Mouse (Mus musculus): ENCODE measurements around the gene Plxna4. TPM values are rescaled to one million over a fixed set of nuclear protein-coding genes. Genes with fewer than 3 reads are reported as not detected.

The Plxna4 gene
- total and polyA plus RNA-seq, 3 experiments: not detected

GRCm38 (mm10) chr6:32464046-32464445, 123.9 kb downstream of the Plxna4 start:
- no peaks in the 10 kb centered on the region for H3K36me3 ChIP-seq (replicated peaks in 1 of 2; ENCODE audit: control insufficient read depth in 1 of 2, insufficient read depth in 1 of 2, low read length in 1 of 2)
- H3K9ac ChIP-seq (ENCODE audit: insufficient read depth, low read depth): no peak overlapping the region
- no peak for TF ChIP-seq ZKSCAN1 (IDR thresholded peaks at IDR 0.05; ENCODE audit: borderline replicate concordance, low read depth, low read length)
- no peak for TF ChIP-seq BHLHE40 (IDR thresholded peaks at IDR 0.05; ENCODE audit: low read depth, low read length)
- no peak for TF ChIP-seq HCFC1 (IDR thresholded peaks at IDR 0.05; ENCODE audit: low read depth, low read length)
- TF ChIP-seq RAD21 (IDR thresholded peaks at IDR 0.05; ENCODE audit: low read depth, low read length): no peak
- TF ChIP-seq GABPA (IDR thresholded peaks at IDR 0.05; ENCODE audit: insufficient replicate concordance, low read depth, low read length): no peak
- TF ChIP-seq SMC3 (IDR thresholded peaks at IDR 0.05; ENCODE audit: low read depth, low read length): no peak
- TF ChIP-seq IRF4 (IDR thresholded peaks at IDR 0.05; ENCODE audit: low read depth, low read length): no peak
- TF ChIP-seq MAFK (IDR thresholded peaks at IDR 0.05; ENCODE audit: insufficient replicate concordance, low read length): no peak
- H3K27me3 ChIP-seq (replicated peaks): peaks cover 3% of the 10 kb centered on the region
- peaks cover 0 to 21% of the 10 kb centered on the region in 2 experiments; a peak in 2 of 4 replicates for H3K4me1 ChIP-seq (ENCODE audit: control insufficient read depth in 1 of 2, insufficient read depth in 2 of 2)
- H3K4me2 ChIP-seq (ENCODE audit: insufficient read depth, low read depth, poor library complexity, severe bottlenecking): no peak overlapping the region
- in situ Hi-C loops (cut with MboI; ENCODE audit: low pct_ligation_motif_present, low pct_unique_long_range_greater_than_20kb, low sequenced_read_pairs) (no loop called here), dilution Hi-C loops (cut with MboI; ENCODE audit: extremely low pct_ligation_motif_present, extremely low pct_unique_long_range_greater_than_20kb, low sequenced_read_pairs) (no loop called here)
- H3K9me3 ChIP-seq (replicated peaks; ENCODE audit: low read length): no peaks in the 10 kb centered on the region
- no peak overlapping the region for H3K4me3 ChIP-seq (replicated peaks in 1 of 3; ENCODE audit: low read depth in 2 of 3, low read length in 2 of 3, poor library complexity in 1 of 3)
- no peak overlapping the region for H3K27ac ChIP-seq (ENCODE audit: insufficient read depth, low read depth)
- H3K79me2 ChIP-seq (replicated peaks; ENCODE audit: control insufficient read depth, extremely low read depth, insufficient read depth, poor library complexity, severe bottlenecking): no peaks in the 10 kb centered on the region
- no peak for DNase-seq (ENCODE audit: extremely low read depth)

GRCm38 (mm10) chr6:32460400-32460799, 127.6 kb downstream of the Plxna4 start:
- H3K79me2 ChIP-seq (replicated peaks; ENCODE audit: control insufficient read depth, extremely low read depth, insufficient read depth, poor library complexity, severe bottlenecking): no peaks in the 10 kb centered on the region
- H3K27ac ChIP-seq (ENCODE audit: insufficient read depth, low read depth): no peak overlapping the region
- H3K4me3 ChIP-seq (replicated peaks in 1 of 3; ENCODE audit: low read depth in 2 of 3, low read length in 2 of 3, poor library complexity in 1 of 3): no peak overlapping the region
- dilution Hi-C loops (cut with MboI; ENCODE audit: extremely low pct_ligation_motif_present, extremely low pct_unique_long_range_greater_than_20kb, low sequenced_read_pairs): no loop called here
- peaks cover 0 to 3% of the 10 kb centered on the region in 2 experiments; a peak in 2 of 4 replicates for H3K4me1 ChIP-seq (ENCODE audit: control insufficient read depth in 1 of 2, insufficient read depth in 2 of 2)
- in situ Hi-C loops (cut with MboI; ENCODE audit: low pct_ligation_motif_present, low pct_unique_long_range_greater_than_20kb, low sequenced_read_pairs): no loop called here
- DNase-seq (ENCODE audit: extremely low read depth): no peak
- no peak for TF ChIP-seq MAX (IDR thresholded peaks at IDR 0.05; ENCODE audit: low read length)
- TF ChIP-seq NELFE (IDR thresholded peaks at IDR 0.05; ENCODE audit: low read depth, low read length): no peak
- TF ChIP-seq SMC3 (IDR thresholded peaks at IDR 0.05; ENCODE audit: low read depth, low read length): no peak
- TF ChIP-seq ETS1 (conservative IDR thresholded peaks at IDR 0.05; ENCODE audit: low read depth, low read length): no peak
- TF ChIP-seq USF1 (IDR thresholded peaks at IDR 0.05; ENCODE audit: low read depth, low read length): no peak
- TF ChIP-seq CHD1 (IDR thresholded peaks at IDR 0.05; ENCODE audit: low read depth, low read length): no peak
- TF ChIP-seq RAD21 (IDR thresholded peaks at IDR 0.05; ENCODE audit: low read depth, low read length): no peak
- no peak for TF ChIP-seq E2F4 (IDR thresholded peaks at IDR 0.05; ENCODE audit: insufficient replicate concordance, low read depth, low read length)
- no peak for TF ChIP-seq MAFK (IDR thresholded peaks at IDR 0.05; ENCODE audit: insufficient replicate concordance, low read length)
- no peak for TF ChIP-seq BHLHE40 (IDR thresholded peaks at IDR 0.05; ENCODE audit: low read depth, low read length)
- TF ChIP-seq MYC (IDR thresholded peaks at IDR 0.05; ENCODE audit: low read depth, low read length): no peak
- TF ChIP-seq POLR2AphosphoS2 (IDR thresholded peaks at IDR 0.05; ENCODE audit: low read depth, low read length): no peak
- no peak for TF ChIP-seq ZMIZ1 (IDR thresholded peaks at IDR 0.05; ENCODE audit: low read depth, low read length)
- no peak for TF ChIP-seq ZKSCAN1 (IDR thresholded peaks at IDR 0.05; ENCODE audit: borderline replicate concordance, low read depth, low read length)
- H3K9ac ChIP-seq (ENCODE audit: insufficient read depth, low read depth): no peak overlapping the region
- no peaks in the 10 kb centered on the region for H3K9me3 ChIP-seq (replicated peaks; ENCODE audit: low read length)
- H3K36me3 ChIP-seq (replicated peaks in 1 of 2; ENCODE audit: control insufficient read depth in 1 of 2, insufficient read depth in 1 of 2, low read length in 1 of 2): no peaks in the 10 kb centered on the region
- peaks cover 10% of the 10 kb centered on the region for H3K27me3 ChIP-seq (replicated peaks)
- no peak overlapping the region for H3K4me2 ChIP-seq (ENCODE audit: insufficient read depth, low read depth, poor library complexity, severe bottlenecking)
